Mouse (Mus musculus): Measurements from ENCODE around the gene Dag1. TPM values are rescaled to one million over a fixed set of nuclear protein-coding genes. Genes with fewer than 3 reads are reported as not detected.

Dag1 gene
- polyA plus RNA-seq (2012; rRNA removed) = 66.8 and 67.2 TPM in 2 replicates

GRCm38 (mm10) chr9:108263690-108264190 lies at the start of gene Dag1:
TSS of gene Dag1 (minus strand) at chr9:108263958.
- peak; percentile 99 for DNase-seq
- under 1% methylated on average over 67 of the region's 71 CpGs for WGBS

GRCm38 (mm10) chr9:108308141-108308540 lies 44.4 kb upstream of the Dag1 start:
- Histone ChIP-seq H3K27ac (ENCODE audit: insufficient read depth, low read depth, low read length) (no peak overlapping the region), H3K36me3 (ENCODE audit: control insufficient read depth, insufficient read depth, low read length) (no peaks in the 10 kb centered on the region; the same call in 1 of the 2 replicates), H3K4me3 (ENCODE audit: insufficient read depth, low read depth, low read length) (no peak overlapping the region), H3K27me3 (replicated peaks; ENCODE audit: control insufficient read depth, insufficient read depth, low read length) (no peaks in the 10 kb centered on the region), H3K4me1 (ENCODE audit: control insufficient read depth, insufficient read depth, low read length) (peaks cover 26% of the 10 kb centered on the region)
- 1% methylated on average over 2 of the region's 2 CpGs for WGBS
- TF ChIP-seq POLR2A (IDR thresholded peaks at IDR 0.05; ENCODE audit: low read depth, low read length) (no peak), CTCF (conservative IDR thresholded peaks at IDR 0.05; ENCODE audit: insufficient read depth, insufficient read length, low read depth, low read length) (no peak)
- DNase-seq = peak; percentile 51

More at GRCm38 (mm10) chr9:108263690-108264190, at the start of gene Dag1:
- Histone ChIP-seq H3K4me3 (ENCODE audit: insufficient read depth, low read depth, low read length) (peak within 1 kb of the TSS; percentile 91), H3K4me1 (ENCODE audit: control insufficient read depth, insufficient read depth, low read length) (peaks cover 22% of the 10 kb centered on the region; the same call in 1 of the 2 replicates), H3K36me3 (ENCODE audit: control insufficient read depth, insufficient read depth, low read length) (no peaks in the 10 kb centered on the region), H3K27me3 (replicated peaks; ENCODE audit: control insufficient read depth, insufficient read depth, low read length) (no peaks in the 10 kb centered on the region), H3K27ac (ENCODE audit: insufficient read depth, low read depth, low read length) (peak within 1 kb of the TSS; percentile 95)
- TF ChIP-seq CTCF (conservative IDR thresholded peaks at IDR 0.05; ENCODE audit: insufficient read depth, insufficient read length, low read depth, low read length) (no peak), POLR2A (IDR thresholded peaks at IDR 0.05; ENCODE audit: low read depth, low read length) (peak; percentile 68)

- TF ChIP-seq CTCF (conservative IDR thresholded peaks at IDR 0.05; ENCODE audit: insufficient read depth, insufficient read length, low read depth, low read length) (no peak), POLR2A (IDR thresholded peaks at IDR 0.05; ENCODE audit: low read depth, low read length) (no peak)
- peak overlapping the region; percentile 81 for H3K4me3 ChIP-seq (ENCODE audit: insufficient read depth, low read depth, low read length)
- H3K36me3 ChIP-seq (ENCODE audit: control insufficient read depth, insufficient read depth, low read length) = no peaks in the 10 kb centered on the region; the same call in 1 of the 2 replicates
- H3K4me1 ChIP-seq (ENCODE audit: control insufficient read depth, insufficient read depth, low read length) = peaks cover 26% of the 10 kb centered on the region
- under 1% methylated on average over 12 of the region's 12 CpGs for WGBS
- no peaks in the 10 kb centered on the region for H3K27me3 ChIP-seq (replicated peaks; ENCODE audit: control insufficient read depth, insufficient read depth, low read length)
- peak overlapping the region; percentile 96 for H3K27ac ChIP-seq (ENCODE audit: insufficient read depth, low read depth, low read length)
- no peak for DNase-seq
Measured at GRCm38 (mm10) chr9:108307021-108307807, 43.5 kb upstream of the Dag1 start.

- no peaks in the 10 kb centered on the region; the same call in 1 of the 2 replicates for H3K36me3 ChIP-seq (ENCODE audit: control insufficient read depth, insufficient read depth, low read length)
- WGBS = 2% methylated on average over 51 of the region's 51 CpGs
- H3K27ac ChIP-seq (ENCODE audit: insufficient read depth, low read depth, low read length) = peak overlapping the region; percentile 97
- H3K4me1 ChIP-seq (ENCODE audit: control insufficient read depth, insufficient read depth, low read length) = peaks cover 23% of the 10 kb centered on the region
- H3K27me3 ChIP-seq (replicated peaks; ENCODE audit: control insufficient read depth, insufficient read depth, low read length) = no peaks in the 10 kb centered on the region
- TF ChIP-seq POLR2A (IDR thresholded peaks at IDR 0.05; ENCODE audit: low read depth, low read length) (no peak), CTCF (conservative IDR thresholded peaks at IDR 0.05; ENCODE audit: insufficient read depth, insufficient read length, low read depth, low read length) (no peak)
- DNase-seq = peak; percentile 86
- H3K4me3 ChIP-seq (ENCODE audit: insufficient read depth, low read depth, low read length) = peak overlapping the region; percentile 81
Measured at GRCm38 (mm10) chr9:108306571-108306980, 42.8 kb upstream of the Dag1 start.

GRCm38 (mm10) chr9:108305629-108306520 lies 42.1 kb upstream of the Dag1 start, which contains the start of the genes Rhoa and Tcta:
TSS of gene Rhoa (plus strand) at chr9:108306129.
TSS of gene Tcta (minus strand) at chr9:108306160.
- WGBS = under 1% methylated on average over 79 of the region's 81 CpGs
- H3K27me3 ChIP-seq (replicated peaks; ENCODE audit: control insufficient read depth, insufficient read depth, low read length) = no peaks in the 10 kb centered on the region

GRCm38 (mm10) chr9:108305170-108305569 lies 41.4 kb upstream of the Dag1 start:
- TF ChIP-seq CTCF (conservative IDR thresholded peaks at IDR 0.05; ENCODE audit: insufficient read depth, insufficient read length, low read depth, low read length) (no peak), POLR2A (IDR thresholded peaks at IDR 0.05; ENCODE audit: low read depth, low read length) (no peak)
- Histone ChIP-seq H3K4me1 (ENCODE audit: control insufficient read depth, insufficient read depth, low read length) (peaks cover 12% of the 10 kb centered on the region), H3K27ac (ENCODE audit: insufficient read depth, low read depth, low read length) (peak overlapping the region; percentile 89), H3K4me3 (ENCODE audit: insufficient read depth, low read depth, low read length) (peak overlapping the region; percentile 82), H3K36me3 (ENCODE audit: control insufficient read depth, insufficient read depth, low read length) (no peaks in the 10 kb centered on the region; the same call in 1 of the 2 replicates), H3K27me3 (replicated peaks; ENCODE audit: control insufficient read depth, insufficient read depth, low read length) (no peaks in the 10 kb centered on the region)
- peak; percentile 20 for DNase-seq
- 3% methylated on average over 1 of the region's 1 CpGs for WGBS

More at GRCm38 (mm10) chr9:108305629-108306520, 42.1 kb upstream of the Dag1 start, which contains the start of the genes Rhoa and Tcta:
- no peak for TF ChIP-seq CTCF (conservative IDR thresholded peaks at IDR 0.05; ENCODE audit: insufficient read depth, insufficient read length, low read depth, low read length)
- TF ChIP-seq POLR2A (IDR thresholded peaks at IDR 0.05; ENCODE audit: low read depth, low read length) = peak; percentile 92
- Histone ChIP-seq H3K36me3 (ENCODE audit: control insufficient read depth, insufficient read depth, low read length) (no peaks in the 10 kb centered on the region; the same call in 1 of the 2 replicates), H3K27ac (ENCODE audit: insufficient read depth, low read depth, low read length) (peak within 1 kb of the TSS; percentile 97), H3K4me1 (ENCODE audit: control insufficient read depth, insufficient read depth, low read length) (peaks cover 16% of the 10 kb centered on the region), H3K4me3 (ENCODE audit: insufficient read depth, low read depth, low read length) (peak within 1 kb of the TSS; percentile 82)
- DNase-seq = peak; percentile 100
